Mouse (Mus musculus) hindbrain, embryonic 12.5 days (tissue): ENCODE results near the gene Adamtsl5. TPM values are rescaled to one million over a fixed set of nuclear protein-coding genes. Genes with fewer than 3 reads are reported as not detected.

Source experiments
- ATAC-seq: fragments of 200-750 bp; cut with Nextera tagmentation; 2 replicates; pipeline ENCODE4 v1.8.0; 2017; ENCODE audit warnings: moderate TSS enrichment; ENCODE audit not compliant: low FRiP score
- H3K27ac ChIP-seq: fragments of 300-500 bp; sonication (generic); 2 replicates; pipeline ENCODE4 v1.5.1; 2016; ENCODE audit warnings: mild to moderate bottlenecking
- H3K27me3 ChIP-seq: fragments of 300-500 bp; sonication (generic); 2 replicates; pipeline ENCODE4 v1.6.1; 2016; ENCODE audit warnings: mild to moderate bottlenecking
- H3K36me3 ChIP-seq: fragments of 300-500 bp; sonication (generic); 2 replicates; pipeline ENCODE4 v1.6.1; 2016; ENCODE audit warnings: mild to moderate bottlenecking
- H3K4me1 ChIP-seq: fragments of 300-500 bp; sonication (generic); 2 replicates; pipeline ENCODE4 v1.6.1; 2016
- H3K4me2 ChIP-seq: fragments of 300-500 bp; sonication (generic); replicated peaks from 2 replicates; pipeline ENCODE4 v1.6.1; 2016; ENCODE audit warnings: mild to moderate bottlenecking
- H3K4me3 ChIP-seq: fragments of 300-500 bp; sonication (generic); 2 replicates; pipeline ENCODE4 v1.5.1; 2016; ENCODE audit warnings: mild to moderate bottlenecking
- H3K9ac ChIP-seq: fragments of 300-500 bp; sonication (generic); 2 replicates; pipeline ENCODE4 v1.6.1; 2016; ENCODE audit warnings: mild to moderate bottlenecking, moderate library complexity
- H3K9me3 ChIP-seq: fragments of 300-500 bp; sonication (generic); replicated peaks from 2 replicates; pipeline ENCODE4 v1.6.1; 2016; ENCODE audit warnings: mild to moderate bottlenecking
- WGBS: fragments of 180-500 bp; shearing (Covaris S2); methylation state at CpG from one replicate; pipeline ENCODE4 v1.1.7; 2016; 5-methylcytosine and 5-hydroxymethylcytosine counted together
- microRNA-seq: library from miRNA; unstranded; fragments of <30 nt; microRNA quantifications from one replicate; pipeline ENCODE4, GENCODE M21; 2017
- polyA plus RNA-seq: library from polyadenylated mRNA; unstranded; fragments of >200 nt; fragmentation: Nextera tagmentation; extraction: Ambion mirVana; gene quantifications from 2 replicates; pipeline ENCODE4 v1.2.1, GENCODE M21; 2016

The Adamtsl5 gene
- polyA plus RNA-seq, 1 experiment from 2014 or later: 0.77 TPM

GRCm38 (mm10) chr10:80295618-80296425 lies 52.4 kb downstream of the Adamtsl5 start, which contains the start of gene Apc2:
Gene Apc2, plus strand, starts transcription at chr10:80295977.
- H3K36me3 ChIP-seq: peaks cover 17% of the 10 kb centered on the region
- peaks cover 55% of the 10 kb centered on the region for H3K4me1 ChIP-seq
- peak within 1 kb of the TSS; percentile 97 for H3K9ac ChIP-seq
- under 1% methylated on average over 26 of the region's 26 CpGs for whole genome bisulfite sequencing
- no peaks in the 10 kb centered on the region for H3K9me3 ChIP-seq
- H3K27me3 ChIP-seq: peaks cover 21% of the 10 kb centered on the region; the same call in 1 of the 2 replicates
- peak; percentile 64 for ATAC-seq
- H3K4me2 ChIP-seq: peak within 1 kb of the TSS; percentile 72
- H3K27ac ChIP-seq: peak within 1 kb of the TSS; percentile 95
- H3K4me3 ChIP-seq: peak within 1 kb of the TSS; percentile 47

- Histone ChIP-seq H3K27ac (peak overlapping the region; percentile 95; the same call in 1 of the 2 replicates), H3K9ac (no peak overlapping the region), H3K4me2 (no peak overlapping the region), H3K4me3 (peak overlapping the region; percentile 47; the same call in 1 of the 2 replicates), H3K9me3 (no peaks in the 10 kb centered on the region), H3K36me3 (peaks cover 17% of the 10 kb centered on the region), H3K27me3 (peaks cover 18% of the 10 kb centered on the region; the same call in 1 of the 2 replicates), H3K4me1 (peaks cover 51% of the 10 kb centered on the region)
- ATAC-seq: no peak
- 44% methylated on average over 7 of the region's 7 CpGs for whole genome bisulfite sequencing
Measured at GRCm38 (mm10) chr10:80294788-80295303, 53.4 kb downstream of the Adamtsl5 start.

- 81% methylated on average over 4 of the region's 4 CpGs for WGBS
- Histone ChIP-seq H3K36me3 (peaks cover 18% of the 10 kb centered on the region), H3K4me2 (no peak overlapping the region), H3K9ac (no peak overlapping the region), H3K9me3 (no peaks in the 10 kb centered on the region), H3K4me1 (peaks cover 47% of the 10 kb centered on the region), H3K27me3 (peaks cover 13% of the 10 kb centered on the region; the same call in 1 of the 2 replicates), H3K4me3 (peak overlapping the region; percentile 96; the same call in 1 of the 2 replicates), H3K27ac (no peak overlapping the region)
- ATAC-seq: no peak
Measured at GRCm38 (mm10) chr10:80294311-80294710, 53.9 kb downstream of the Adamtsl5 start.

GRCm38 (mm10) chr10:80293325-80293724 lies 54.9 kb downstream of the Adamtsl5 start:
- Histone ChIP-seq H3K4me2 (peak overlapping the region; percentile 99), H3K4me1 (peaks cover 43% of the 10 kb centered on the region)

GRCm38 (mm10) chr10:80292251-80293146 lies 55.7 kb downstream of the Adamtsl5 start, which contains the start of gene Rps15:
Gene Rps15, plus strand, starts transcription at chr10:80292453.
- WGBS: under 1% methylated on average over 70 of the region's 72 CpGs

More at GRCm38 (mm10) chr10:80293325-80293724, 54.9 kb downstream of the Adamtsl5 start:
- peaks cover 5% of the 10 kb centered on the region; the same call in 1 of the 2 replicates for H3K27me3 ChIP-seq
- peak overlapping the region; percentile 96 for H3K4me3 ChIP-seq
- WGBS: 31% methylated on average over 14 of the region's 14 CpGs
- ATAC-seq: no peak
- H3K9ac ChIP-seq: peak overlapping the region; percentile 99
- no peaks in the 10 kb centered on the region for H3K9me3 ChIP-seq
- H3K36me3 ChIP-seq: peaks cover 27% of the 10 kb centered on the region
- H3K27ac ChIP-seq: peak overlapping the region; percentile 90

More at GRCm38 (mm10) chr10:80292251-80293146, 55.7 kb downstream of the Adamtsl5 start, which contains the start of gene Rps15:
- peak; percentile 75 for ATAC-seq
- H3K4me3 ChIP-seq: peak within 1 kb of the TSS; percentile 96
- H3K9ac ChIP-seq: peak within 1 kb of the TSS; percentile 99
- peaks cover 33% of the 10 kb centered on the region for H3K36me3 ChIP-seq
- H3K27ac ChIP-seq: peak within 1 kb of the TSS; percentile 90
- H3K4me1 ChIP-seq: peaks cover 34% of the 10 kb centered on the region
- no peaks in the 10 kb centered on the region for H3K9me3 ChIP-seq
- peaks cover under 1% of the 10 kb centered on the region; the same call in 1 of the 2 replicates for H3K27me3 ChIP-seq
- peak within 1 kb of the TSS; percentile 99 for H3K4me2 ChIP-seq

Small RNAs within 50 kb of the gene (microRNA-seq; reads per million reads assigned to microRNA genes)
- not detected for gene Gm22721

Other genes starting within 250 kb of the Adamtsl5 start
- 15.1 TPM in 2 replicates for gene Sbno2, start 242.8 kb downstream of the Adamtsl5 start, polyA plus RNA-seq
- 13.1 and 16.1 TPM in 2 replicates for gene Stk11, start 232.6 kb downstream of the Adamtsl5 start, polyA plus RNA-seq
- 351 and 385 TPM in 2 replicates for gene Atp5d, start 209.8 kb downstream of the Adamtsl5 start, polyA plus RNA-seq
- gene Cbarp, start 207.6 kb downstream of the Adamtsl5 start, polyA plus RNA-seq: 18.4 and 22.3 TPM in 2 replicates
- gene Midn, start 200.1 kb downstream of the Adamtsl5 start, polyA plus RNA-seq: 42.1 and 54.5 TPM in 2 replicates
- 235 and 271 TPM in 2 replicates for gene Cirbp, start 182.4 kb downstream of the Adamtsl5 start, polyA plus RNA-seq
- gene 1600002K03Rik, start 175.5 kb downstream of the Adamtsl5 start, polyA plus RNA-seq: 12.0 and 13.3 TPM in 2 replicates
- gene Efna2, start 168.9 kb downstream of the Adamtsl5 start, polyA plus RNA-seq: 49.3 and 50.5 TPM in 2 replicates
- gene Mum1, start 122.0 kb downstream of the Adamtsl5 start, polyA plus RNA-seq: 50.0 and 58.8 TPM in 2 replicates
- 177 and 220 TPM in 2 replicates for gene Ndufs7, start 99.3 kb downstream of the Adamtsl5 start, polyA plus RNA-seq
- 26.6 and 29.6 TPM in 2 replicates for gene Gamt, start 87.4 kb downstream of the Adamtsl5 start, polyA plus RNA-seq
- gene Dazap1, start 86.9 kb downstream of the Adamtsl5 start, polyA plus RNA-seq: 67.1 and 76.9 TPM in 2 replicates
- gene Rps15, start 56.0 kb downstream of the Adamtsl5 start, polyA plus RNA-seq: 530 and 668 TPM in 2 replicates
- 170 and 191 TPM in 2 replicates for gene Apc2, start 52.4 kb downstream of the Adamtsl5 start, polyA plus RNA-seq
- 38.4 and 39.7 TPM in 2 replicates for gene 2310011J03Rik, start 27.9 kb downstream of the Adamtsl5 start, polyA plus RNA-seq
- gene Pcsk4, start 18.9 kb downstream of the Adamtsl5 start, polyA plus RNA-seq: 2.2 and 2.8 TPM in 2 replicates
- 3.2 and 4.1 TPM in 2 replicates for gene Reep6, start 18.5 kb downstream of the Adamtsl5 start, polyA plus RNA-seq
- 0.35 and 0.50 TPM in 2 replicates for gene Plk5, start 8.0 kb upstream of the Adamtsl5 start, polyA plus RNA-seq
- gene Mex3d, start 39.2 kb upstream of the Adamtsl5 start, polyA plus RNA-seq: 21.4 and 24.8 TPM in 2 replicates
- 275 and 296 TPM in 2 replicates for gene Mbd3, start 51.1 kb upstream of the Adamtsl5 start, polyA plus RNA-seq
- 312 and 406 TPM in 2 replicates for gene Uqcr11, start 58.4 kb upstream of the Adamtsl5 start, polyA plus RNA-seq
- gene Tcf3, start 85.2 kb upstream of the Adamtsl5 start, polyA plus RNA-seq: 176 and 178 TPM in 2 replicates
- 1.7 and 2.3 TPM in 2 replicates for gene Onecut3, start 146.4 kb upstream of the Adamtsl5 start, polyA plus RNA-seq
- 0.93 and 1.1 TPM in 2 replicates for gene Atp8b3, start 190.7 kb upstream of the Adamtsl5 start, polyA plus RNA-seq
- gene Rexo1, start 213.1 kb upstream of the Adamtsl5 start, polyA plus RNA-seq: 33.1 and 33.8 TPM in 2 replicates
- 7.1 and 8.1 TPM in 2 replicates for gene Klf16, start 228.9 kb upstream of the Adamtsl5 start, polyA plus RNA-seq
- gene Abhd17a, start 241.9 kb upstream of the Adamtsl5 start, polyA plus RNA-seq: 112 and 118 TPM in 2 replicates